Mouse (Mus musculus) cerebellum, adult 11-12 months (tissue): ENCODE measurements at regions not wholly inside any gene's neighbourhood (a gene's known extent, or its start where the extent isn't known, plus 50 kb on each side); places are given as distances from the start of the nearest gene placed in this dataset.

Experiments
- DNase-seq: peaks from one replicate; pipeline ENCODE4 v3.0.0; 2022

DNA sequence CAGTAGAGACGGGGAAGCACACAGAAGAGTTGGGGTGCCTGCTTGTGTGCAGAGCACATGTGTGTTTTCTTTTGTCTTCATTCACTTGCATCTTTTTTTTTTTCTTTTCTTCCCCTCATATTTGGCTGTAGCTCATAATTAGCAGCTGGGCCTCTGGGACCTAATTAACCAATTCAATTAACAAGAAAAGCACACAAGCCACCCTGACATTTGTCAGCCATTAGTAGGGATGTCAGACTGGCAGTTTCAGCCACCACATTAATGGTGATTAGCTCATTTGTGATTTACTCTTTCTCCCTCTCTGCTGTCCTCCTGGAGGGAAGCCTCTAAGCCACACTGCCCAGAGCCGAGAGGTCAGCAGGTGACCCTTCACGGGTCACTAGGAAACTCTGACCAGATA lies 96.7 kb upstream of the Habp2 start:
- DNase-seq = no peak

DNA sequence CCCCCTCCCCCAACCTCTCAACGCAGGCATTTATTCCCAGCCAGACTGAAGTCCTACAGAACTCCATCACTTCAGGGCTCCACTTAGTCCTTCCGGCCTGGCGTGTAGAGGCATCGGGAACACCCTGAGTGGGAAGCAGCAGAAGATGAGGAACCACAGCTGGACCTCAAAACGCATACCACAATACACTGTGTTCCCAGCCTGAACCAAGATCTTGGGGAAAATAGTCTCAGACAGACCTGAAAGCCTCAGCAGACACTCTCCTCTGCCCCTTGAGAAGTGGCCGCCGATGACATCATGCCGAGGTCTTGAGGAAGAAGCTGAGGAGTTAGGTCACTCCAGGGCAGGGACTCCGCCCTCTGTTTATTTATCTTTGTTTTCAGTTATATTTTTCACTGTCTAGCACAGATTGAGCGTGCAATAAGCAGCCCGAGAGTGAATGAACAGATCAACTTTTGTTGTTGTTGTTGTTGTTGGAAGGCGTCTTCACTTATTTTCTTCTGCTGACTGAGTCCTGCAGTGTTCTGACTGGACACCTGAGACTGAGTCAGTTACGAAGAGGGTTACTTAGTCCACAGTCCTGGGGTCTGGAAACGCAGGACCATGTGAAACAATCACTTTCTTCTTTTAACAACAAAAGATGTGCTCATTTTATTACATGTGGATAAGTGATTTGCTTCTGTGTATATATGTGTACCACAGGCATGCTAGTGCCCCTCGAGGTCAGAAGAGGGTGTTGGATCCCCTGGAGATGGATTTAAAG lies 88.3 kb upstream of the Habp2 start:
- no peak for DNase-seq

- DNase-seq = no peak
Measured at GRCm38 (mm10) chr19:56199401-56200150, 87.4 kb upstream of the Habp2 start.

- DNase-seq = no peak
Measured at GRCm38 (mm10) chr19:56201007-56201682, 85.8 kb upstream of the Habp2 start.

- DNase-seq = no peak
Measured at GRCm38 (mm10) chr19:56201738-56202480, 85.0 kb upstream of the Habp2 start.

DNA sequence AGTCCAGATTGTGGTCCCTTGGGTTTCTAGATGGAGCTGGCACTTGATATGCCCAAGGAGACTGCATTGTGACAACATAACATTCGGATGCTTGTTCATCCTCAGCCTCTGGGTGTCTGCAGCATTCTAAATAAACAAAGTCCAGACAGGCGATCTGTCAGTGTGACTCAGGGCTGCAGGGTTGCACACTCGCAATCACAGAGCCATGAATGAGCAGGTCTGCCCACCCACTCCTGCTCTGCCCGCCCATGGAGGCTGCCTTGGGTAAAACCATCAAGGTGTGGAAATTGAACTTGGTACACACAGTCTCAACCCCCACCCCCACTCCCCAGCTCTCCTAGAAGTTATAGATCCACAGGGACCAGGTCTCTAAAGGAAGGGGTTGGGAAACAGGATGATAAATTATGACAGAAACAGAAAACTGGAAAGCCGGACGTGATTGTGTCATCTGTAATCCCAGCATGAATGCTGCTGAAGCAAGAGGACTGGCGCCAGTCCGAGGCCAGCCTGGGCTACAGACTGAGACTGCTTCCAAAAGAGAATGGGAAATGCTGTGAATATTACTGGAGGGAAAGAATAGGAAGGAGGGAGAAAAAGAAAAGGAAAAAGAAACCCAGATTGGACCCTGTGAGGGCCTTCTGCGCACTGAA lies 84.3 kb upstream of the Habp2 start:
- no peak for DNase-seq

GRCm38 (mm10) chr19:56218536-56218935 lies 68.4 kb upstream of the Habp2 start:
- no peak for DNase-seq

DNA sequence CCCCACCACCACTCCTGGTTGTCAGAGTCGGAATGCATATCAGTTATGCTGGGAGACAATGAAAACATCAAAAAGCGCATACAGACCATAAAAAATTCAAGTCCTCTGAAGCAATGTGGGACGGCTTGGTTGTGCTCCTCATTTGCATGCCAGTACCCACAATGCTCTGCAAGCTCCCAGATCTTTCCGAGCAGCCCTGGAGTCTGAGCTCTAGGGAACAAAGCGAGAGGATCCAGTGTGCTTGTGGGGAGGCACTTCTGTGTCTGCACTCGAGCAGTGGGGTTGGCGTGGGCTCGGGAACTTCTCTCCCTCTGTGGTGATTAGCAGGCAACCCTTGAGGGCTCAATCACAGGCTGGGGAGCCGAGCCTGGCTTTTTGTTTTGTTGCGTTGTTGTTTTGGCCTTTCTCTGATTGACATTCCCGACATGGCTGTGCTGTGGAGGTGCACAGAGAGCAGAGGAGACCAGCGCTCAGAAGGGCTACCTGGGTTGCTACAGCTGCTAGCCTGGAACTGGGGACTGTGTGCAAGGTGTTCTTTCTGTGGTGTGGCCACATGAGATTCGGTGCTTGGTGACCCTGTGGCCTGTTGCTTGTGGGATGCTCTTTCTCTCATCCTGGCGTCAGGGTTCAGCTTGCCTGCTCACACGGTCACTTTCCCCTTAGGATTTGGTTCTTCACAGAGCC lies 66.1 kb upstream of the Habp2 start:
- no peak for DNase-seq

- no peak for DNase-seq
Measured at GRCm38 (mm10) chr19:56222496-56222895, 64.4 kb upstream of the Habp2 start.

GRCm38 (mm10) chr19:56225039-56225438 lies 61.9 kb upstream of the Habp2 start:
- DNase-seq = no peak

- no peak for DNase-seq
Measured at GRCm38 (mm10) chr19:56225518-56225917, 61.4 kb upstream of the Habp2 start.

DNA sequence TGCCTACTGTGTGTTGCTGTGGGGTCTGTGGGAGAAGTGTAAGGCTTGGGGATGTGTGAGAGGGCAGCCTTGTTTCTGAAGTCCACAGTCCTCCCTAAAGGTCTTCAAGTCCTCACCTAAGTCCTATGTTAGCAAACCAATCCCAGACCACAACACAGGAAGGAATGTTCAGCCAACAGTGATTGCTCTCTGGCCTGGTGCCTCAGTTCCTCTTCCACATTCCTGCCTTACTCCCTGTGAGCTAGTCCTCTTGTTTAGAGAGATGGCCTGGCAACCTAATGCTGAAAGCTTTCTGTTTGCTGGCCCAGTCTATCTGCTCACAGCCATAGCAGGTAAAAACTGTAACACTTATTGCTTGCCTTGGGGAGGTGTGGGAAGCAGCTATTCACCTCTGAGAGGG lies 58.4 kb upstream of the Habp2 start:
- DNase-seq = no peak

DNA sequence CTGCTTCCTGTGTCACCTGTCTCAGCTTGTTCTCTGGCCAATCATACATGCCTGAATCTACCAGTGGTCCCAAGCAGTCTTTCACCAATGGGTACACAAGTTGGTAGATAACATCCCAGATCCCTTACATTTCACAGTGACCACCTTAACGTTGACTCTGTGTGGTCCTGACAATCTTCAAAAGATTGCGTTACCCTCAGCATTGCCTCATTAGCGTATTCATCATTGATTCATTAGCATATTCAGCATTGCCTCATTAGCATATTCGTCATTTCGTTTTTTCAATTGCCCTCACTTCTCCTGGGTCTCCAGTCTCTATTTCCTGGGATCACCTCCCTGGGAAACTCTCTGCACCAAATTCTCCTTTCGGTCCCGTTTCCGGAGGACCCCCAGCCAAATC lies 55.5 kb upstream of the Habp2 start:
- no peak for DNase-seq

GRCm38 (mm10) chr19:56231849-56232248 lies 55.1 kb upstream of the Habp2 start:
- no peak for DNase-seq

GRCm38 (mm10) chr19:56232269-56232668 lies 54.7 kb upstream of the Habp2 start:
- no peak for DNase-seq

DNA sequence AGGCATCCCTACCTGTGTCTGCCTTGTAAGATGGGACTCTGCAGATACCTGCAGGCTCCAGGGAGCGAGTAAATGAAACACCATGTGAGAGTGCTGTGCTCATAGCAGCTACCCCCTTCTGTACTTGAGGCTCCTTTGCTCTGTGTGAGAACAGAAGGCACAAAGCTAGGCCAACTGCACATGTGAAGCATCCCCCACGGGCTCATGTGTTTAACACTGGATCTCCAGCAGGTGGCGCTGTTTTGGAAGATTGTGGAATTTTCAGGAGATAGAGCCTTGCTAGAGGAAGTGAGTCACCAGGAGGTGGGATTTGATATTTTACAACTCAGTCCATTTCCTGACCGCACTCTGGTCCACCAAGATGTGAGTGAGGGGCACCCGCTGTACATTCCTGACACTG lies 54.0 kb upstream of the Habp2 start:
- no peak for DNase-seq

- no peak for DNase-seq
Measured at GRCm38 (mm10) chr19:56235040-56235439, 51.9 kb upstream of the Habp2 start.
